Mouse (Mus musculus) embryonic facial prominence, embryonic 11.5 days (tissue): ENCODE results near the gene Manf. TPM values are rescaled to one million over a fixed set of nuclear protein-coding genes. Genes with fewer than 3 reads are reported as not detected.
A peak's percentile ranks its signal among the peaks of the same experiment; 100 is the strongest.

ENCODE experiments used
- ATAC-seq: fragments of 200-750 bp; cut with Nextera tagmentation; replicated peaks from 2 replicates; pipeline ENCODE4 v1.8.0; 2017; ENCODE audit warnings: low read depth; ENCODE audit not compliant: insufficient number of reproducible peaks, low FRiP score, low TSS enrichment
- DNase-seq: peaks from one replicate; pipeline ENCODE4 v3.0.0-alpha.2; 2015; ENCODE audit warnings: low spot score
- H3K27ac ChIP-seq: fragments of 300-500 bp; sonication (generic); replicated peaks from 2 replicates; pipeline ENCODE4 v1.5.1; 2014; ENCODE audit warnings: mild to moderate bottlenecking, low read depth, low read length, control low read depth
- H3K27me3 ChIP-seq: fragments of 300-500 bp; sonication (generic); 2 replicates; pipeline ENCODE4 v1.6.1; 2014; ENCODE audit warnings: mild to moderate bottlenecking, low read length, moderate library complexity, mixed read lengths; ENCODE audit not compliant: control insufficient read depth, insufficient read depth
- H3K36me3 ChIP-seq: fragments of 300-500 bp; sonication (generic); replicated peaks from 2 replicates; pipeline ENCODE4 v1.6.1; 2014; ENCODE audit warnings: low read depth, mild to moderate bottlenecking, low read length, moderate library complexity, mixed read lengths; ENCODE audit not compliant: control insufficient read depth, insufficient read depth
- H3K4me1 ChIP-seq: fragments of 300-500 bp; sonication (generic); 2 replicates; pipeline ENCODE4 v1.6.1; 2014; ENCODE audit warnings: low read length, mixed read lengths; ENCODE audit not compliant: control insufficient read depth, insufficient read depth
- H3K4me2 ChIP-seq: fragments of 300-500 bp; sonication (generic); 2 replicates; pipeline ENCODE4 v1.6.1; 2014; ENCODE audit warnings: low read depth, mild to moderate bottlenecking, control low read depth, low read length, moderate library complexity
- H3K4me3 ChIP-seq: fragments of 300-500 bp; sonication (generic); 2 replicates; pipeline ENCODE4 v1.5.1; 2014; ENCODE audit warnings: low read depth, low read length, control low read depth
- H3K9ac ChIP-seq: fragments of 300-500 bp; sonication (generic); replicated peaks from 2 replicates; pipeline ENCODE4 v1.6.1; 2014; ENCODE audit warnings: mild to moderate bottlenecking, control low read depth, low read length
- H3K9me3 ChIP-seq: fragments of 300-500 bp; sonication (generic); replicated peaks from 2 replicates; pipeline ENCODE4 v1.6.1; 2016; ENCODE audit warnings: mild to moderate bottlenecking, low read length, inconsistent platforms, mixed read lengths; ENCODE audit not compliant: control insufficient read depth
- WGBS: fragments of 180-500 bp; shearing (Covaris S2); extraction: QIAGEN DNeasy Blood & Tissue Kit; methylation state at CpG from one replicate; pipeline ENCODE4 v1.1.7; 2014; 5-methylcytosine and 5-hydroxymethylcytosine counted together
- polyA plus RNA-seq: library from polyadenylated mRNA; unstranded; fragments of >200 nt; fragmentation: Nextera tagmentation; extraction: Ambion mirVana; gene quantifications from 2 replicates; pipeline ENCODE4 v1.2.1, GENCODE M21; 2014

The Manf gene
- polyA plus RNA-seq, 1 experiment from 2014 or later = 321 TPM

DNA sequence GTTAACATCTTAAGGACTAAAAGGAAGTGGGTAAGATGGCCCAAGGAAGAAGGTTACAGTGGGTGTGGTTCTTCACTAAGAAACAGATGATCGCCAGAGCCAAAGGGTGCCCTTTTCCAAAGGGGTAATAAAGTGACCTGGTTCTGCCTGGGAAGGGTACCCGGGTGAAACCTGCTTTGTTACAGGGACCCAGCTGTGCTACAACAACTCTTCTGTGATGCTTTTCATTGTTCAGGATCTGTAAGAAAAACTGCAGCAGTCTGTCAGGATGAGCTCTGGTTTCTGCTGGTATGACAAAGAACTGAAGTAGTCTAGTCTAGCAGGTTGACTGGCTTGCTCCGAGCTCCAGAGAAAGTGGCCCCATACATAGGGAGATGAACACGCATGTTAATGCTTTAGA, 9.6 kb downstream of the Manf start:
- WGBS = 80% methylated on average over 4 of the region's 4 CpGs
- no peak for ATAC-seq
- Histone ChIP-seq H3K27me3 (no peaks in the 10 kb centered on the region), H3K36me3 (peaks cover 6% of the 10 kb centered on the region), H3K27ac (no peak overlapping the region), H3K4me2 (no peak overlapping the region), H3K9ac (no peak overlapping the region), H3K4me3 (no peak overlapping the region), H3K4me1 (peaks cover 7% of the 10 kb centered on the region), H3K9me3 (no peaks in the 10 kb centered on the region)
- no peak for DNase-seq

- WGBS = 66% methylated on average over 4 of the region's 4 CpGs
- 0 out of 2 replicates have a peak overlapping the region, but pooled peaks have one; percentile 15 for H3K9ac ChIP-seq
- H3K27me3 ChIP-seq = no peaks in the 10 kb centered on the region
- no peak for ATAC-seq
- no peak overlapping the region for H3K4me3 ChIP-seq
- no peak overlapping the region for H3K27ac ChIP-seq
- H3K36me3 ChIP-seq = peaks cover 6% of the 10 kb centered on the region
- H3K4me2 ChIP-seq = no peak overlapping the region
- no peak for DNase-seq
- H3K9me3 ChIP-seq = no peaks in the 10 kb centered on the region
- peaks cover 7% of the 10 kb centered on the region for H3K4me1 ChIP-seq
Observed at GRCm38 (mm10) chr9:106881071-106881755, 10.6 kb downstream of the Manf start.

GRCm38 (mm10) chr9:106879471-106879870, 12.3 kb downstream of the Manf start:
- no peak overlapping the region for H3K9ac ChIP-seq
- no peaks in the 10 kb centered on the region for H3K9me3 ChIP-seq
- no peaks in the 10 kb centered on the region for H3K27me3 ChIP-seq
- no peak overlapping the region for H3K4me3 ChIP-seq
- WGBS = 78% methylated on average over 4 of the region's 4 CpGs
- peaks cover 5% of the 10 kb centered on the region for H3K36me3 ChIP-seq
- DNase-seq (no peak), ATAC-seq (no peak)
- H3K27ac ChIP-seq = no peak overlapping the region
- no peak overlapping the region for H3K4me2 ChIP-seq
- peaks cover under 1% of the 10 kb centered on the region for H3K4me1 ChIP-seq

- no peaks in the 10 kb centered on the region for H3K27me3 ChIP-seq
- H3K9me3 ChIP-seq = no peaks in the 10 kb centered on the region
- H3K4me2 ChIP-seq = no peak overlapping the region
- WGBS = 92% methylated on average over 3 of the region's 3 CpGs
- ATAC-seq (no peak), DNase-seq (no peak)
- H3K9ac ChIP-seq = no peak overlapping the region
- H3K4me1 ChIP-seq = no peaks in the 10 kb centered on the region
- H3K27ac ChIP-seq = no peak overlapping the region
- no peak overlapping the region for H3K4me3 ChIP-seq
- H3K36me3 ChIP-seq = peaks cover 3% of the 10 kb centered on the region
Observed at GRCm38 (mm10) chr9:106876666-106877065, 15.1 kb downstream of the Manf start.

DNA sequence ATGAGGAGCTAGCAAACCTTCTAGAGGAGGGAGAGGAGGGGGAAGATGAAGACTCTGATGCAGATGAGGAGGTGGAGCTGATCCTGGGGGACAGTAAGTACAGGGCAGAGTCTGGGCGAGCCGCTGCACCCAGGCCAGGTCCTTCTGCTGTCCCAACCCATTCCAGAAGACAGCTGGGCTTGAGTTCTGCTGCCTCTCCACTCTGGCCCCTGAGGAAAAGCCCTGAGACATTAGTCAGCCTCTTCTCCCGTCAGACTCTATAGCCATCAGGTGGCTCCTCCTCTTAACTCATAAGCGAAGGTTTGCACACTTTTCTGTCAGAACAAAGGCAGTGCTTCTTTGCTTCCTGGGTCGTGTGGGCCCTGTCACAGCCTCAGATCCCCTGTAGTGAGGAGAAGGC, 17.6 kb downstream of the Manf start:
- WGBS = 87% methylated on average over 5 of the region's 5 CpGs
- Histone ChIP-seq H3K9ac (no peak overlapping the region), H3K27ac (no peak overlapping the region), H3K36me3 (no peaks in the 10 kb centered on the region; the same call in none of the 2 replicates), H3K4me2 (no peak overlapping the region), H3K4me3 (no peak overlapping the region), H3K9me3 (no peaks in the 10 kb centered on the region), H3K4me1 (no peaks in the 10 kb centered on the region), H3K27me3 (no peaks in the 10 kb centered on the region)
- DNase-seq = no peak
- no peak for ATAC-seq

- Histone ChIP-seq H3K9ac (no peak overlapping the region), H3K4me2 (no peak overlapping the region), H3K4me1 (no peaks in the 10 kb centered on the region), H3K27ac (no peak overlapping the region), H3K4me3 (no peak overlapping the region), H3K27me3 (no peaks in the 10 kb centered on the region), H3K9me3 (no peaks in the 10 kb centered on the region), H3K36me3 (peaks cover 9% of the 10 kb centered on the region)
- DNase-seq (no peak), ATAC-seq (no peak)
- 90% methylated on average over 11 of the region's 11 CpGs for WGBS
Observed at GRCm38 (mm10) chr9:106858036-106858435, 33.7 kb downstream of the Manf start.

DNA sequence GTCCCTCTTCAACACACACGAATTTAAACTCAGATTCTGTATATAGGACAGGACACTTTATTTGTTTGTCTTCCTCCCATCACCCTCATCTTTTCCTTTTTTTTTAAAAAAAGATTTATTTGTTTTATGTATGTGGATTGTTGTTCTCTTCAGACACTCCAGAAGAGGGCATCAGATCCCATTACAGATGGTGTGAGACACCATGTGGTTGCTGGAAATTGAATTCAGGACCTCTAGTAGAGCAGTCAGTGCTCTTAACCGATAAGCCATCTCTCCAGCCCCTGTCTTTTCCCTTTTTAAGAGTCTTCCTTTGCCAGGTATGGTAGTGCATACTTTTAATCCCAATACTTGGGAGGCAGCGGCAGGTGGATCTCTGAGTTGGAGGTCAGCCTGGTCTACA, 35.1 kb downstream of the Manf start:
- Histone ChIP-seq H3K27me3 (no peaks in the 10 kb centered on the region), H3K9ac (no peak overlapping the region), H3K4me3 (no peak overlapping the region), H3K9me3 (no peaks in the 10 kb centered on the region), H3K27ac (no peak overlapping the region), H3K36me3 (peaks cover 9% of the 10 kb centered on the region), H3K4me1 (no peaks in the 10 kb centered on the region), H3K4me2 (no peak overlapping the region)
- DNase-seq = no peak
- 85% methylated on average over 3 of the region's 3 CpGs for WGBS
- no peak for ATAC-seq

- H3K4me1 ChIP-seq = no peaks in the 10 kb centered on the region
- no peak overlapping the region for H3K9ac ChIP-seq
- 96% methylated on average over 6 of the region's 6 CpGs for WGBS
- H3K27me3 ChIP-seq = no peaks in the 10 kb centered on the region
- no peak overlapping the region for H3K4me2 ChIP-seq
- peaks cover 3% of the 10 kb centered on the region for H3K36me3 ChIP-seq
- H3K9me3 ChIP-seq = no peaks in the 10 kb centered on the region
- H3K4me3 ChIP-seq = no peak overlapping the region
- DNase-seq (no peak), ATAC-seq (no peak)
- no peak overlapping the region for H3K27ac ChIP-seq
Observed at GRCm38 (mm10) chr9:106842800-106843199, 49.0 kb downstream of the Manf start.
